Mouse (Mus musculus) thymus, postnatal 36 days (tissue): ENCODE results near the gene Galnt17.

Experiments used
- DNase-seq, 2 experiments: peaks; one replicate each; pipeline ENCODE4 v3.0.0; 2022; ENCODE audit warnings: mixed read lengths in 2 of 2

The Galnt17 gene

GRCm38 (mm10) chr5:130919969-130920368 is 388.3 kb downstream of the Galnt17 start:
- no peak for DNase-seq

DNA sequence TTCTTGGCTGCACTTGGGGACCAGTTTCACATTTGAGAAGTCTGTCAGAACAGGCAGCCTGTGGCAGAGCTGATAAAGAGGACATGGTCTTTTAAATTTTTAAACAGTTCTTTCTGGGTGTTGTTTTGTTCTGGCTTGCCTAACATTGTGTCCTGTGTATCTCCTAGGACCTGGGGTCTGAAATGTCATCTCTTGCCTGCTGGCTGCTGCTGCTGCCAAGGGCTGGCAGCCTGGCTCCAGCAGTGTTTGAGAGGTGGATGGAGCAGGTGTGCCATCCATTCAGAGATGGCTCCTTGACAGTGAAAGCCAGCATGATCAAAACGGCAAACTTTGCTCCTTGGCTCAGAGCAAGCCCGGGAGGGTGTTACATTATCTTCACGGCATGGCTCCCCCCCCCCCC is 393.7 kb downstream of the Galnt17 start:
- DNase-seq = no peak

DNA sequence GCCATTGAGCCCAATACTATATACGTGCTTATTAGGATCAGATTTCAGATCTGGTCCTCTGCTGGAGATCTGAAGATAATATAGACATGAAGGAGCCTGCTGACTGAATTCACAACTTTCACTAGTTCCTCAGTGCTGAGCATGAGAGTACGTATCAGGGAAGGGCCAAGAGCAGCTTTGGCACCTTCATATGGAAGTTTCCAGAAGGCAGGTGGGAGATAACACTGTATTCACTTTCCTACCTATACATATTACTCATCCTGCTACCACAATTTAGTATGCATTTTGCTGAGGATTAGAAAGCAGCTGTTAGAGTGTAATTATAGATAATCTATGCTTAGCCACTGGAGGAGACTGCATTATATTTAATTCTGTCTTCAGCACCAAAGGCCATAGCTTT is 396.7 kb downstream of the Galnt17 start:
- DNase-seq = no peak

- no peak for DNase-seq
Measured at GRCm38 (mm10) chr5:130901736-130902135, 406.6 kb downstream of the Galnt17 start.

DNA sequence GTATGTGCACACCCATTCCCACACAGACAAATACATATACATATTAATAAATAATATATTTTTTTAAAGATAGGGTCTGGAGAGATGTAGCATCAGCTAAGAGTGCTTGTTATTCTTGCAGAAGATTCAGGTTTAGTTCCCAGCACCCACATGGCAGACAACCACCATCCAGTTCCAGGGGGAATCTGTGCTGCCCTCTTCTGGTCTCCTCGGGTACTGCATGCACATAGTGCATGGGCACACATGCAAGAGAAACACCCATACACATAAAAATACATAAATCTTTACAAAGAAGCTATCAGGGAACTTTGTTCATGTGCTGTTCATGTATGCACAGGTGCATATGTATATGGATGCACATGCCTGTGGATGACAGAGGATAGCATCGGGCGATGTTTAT is 412.3 kb downstream of the Galnt17 start:
- DNase-seq = no peak

GRCm38 (mm10) chr5:130891735-130892134 is 416.6 kb downstream of the Galnt17 start:
- DNase-seq = no peak

- no peak for DNase-seq
Measured at GRCm38 (mm10) chr5:130880331-130880730, 428.0 kb downstream of the Galnt17 start.

GRCm38 (mm10) chr5:130875391-130875790 is 432.9 kb downstream of the Galnt17 start:
- no peak for DNase-seq

- DNase-seq = no peak
Measured at GRCm38 (mm10) chr5:130871086-130871485, 437.2 kb downstream of the Galnt17 start.

DNA sequence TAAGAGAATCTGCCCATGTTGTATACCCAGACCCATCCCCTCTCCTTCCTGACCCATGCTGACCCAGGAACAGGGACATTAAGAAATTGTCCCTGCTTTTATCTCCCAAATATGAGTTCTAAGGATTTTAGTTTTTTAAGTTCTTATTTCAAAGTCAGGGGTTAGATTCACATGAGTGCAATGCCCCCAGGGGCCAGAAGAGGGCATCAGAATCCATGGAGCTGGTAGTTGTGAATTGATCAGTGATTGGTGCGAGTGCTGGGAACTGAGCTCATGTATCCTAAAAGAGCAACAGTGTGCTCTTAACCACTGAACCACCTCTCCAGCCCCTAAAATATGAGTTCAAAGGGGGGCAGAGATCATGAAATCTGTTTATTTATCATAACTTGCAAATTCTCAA is 438.4 kb downstream of the Galnt17 start:
- no peak for DNase-seq

DNA sequence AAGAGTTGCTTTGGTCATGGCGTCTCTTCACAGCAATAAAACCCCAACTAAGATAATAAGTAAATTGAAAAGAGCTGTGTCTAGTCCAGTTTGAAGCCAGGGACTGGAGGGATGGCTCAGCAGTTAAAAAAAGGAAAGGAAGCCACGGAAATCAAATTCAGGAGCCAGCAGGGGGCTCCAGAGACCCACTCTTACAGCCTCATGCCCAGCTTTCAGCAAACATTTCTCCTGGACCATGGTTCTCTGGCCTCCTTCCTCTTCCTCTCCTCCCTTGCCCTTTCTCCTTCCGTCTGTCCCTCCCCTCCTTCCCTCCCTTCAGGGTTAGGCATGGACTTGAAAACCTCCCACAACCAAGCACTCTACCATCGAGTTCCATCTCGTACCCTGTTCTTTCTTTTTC is 446.0 kb downstream of the Galnt17 start:
- DNase-seq = no peak

DNA sequence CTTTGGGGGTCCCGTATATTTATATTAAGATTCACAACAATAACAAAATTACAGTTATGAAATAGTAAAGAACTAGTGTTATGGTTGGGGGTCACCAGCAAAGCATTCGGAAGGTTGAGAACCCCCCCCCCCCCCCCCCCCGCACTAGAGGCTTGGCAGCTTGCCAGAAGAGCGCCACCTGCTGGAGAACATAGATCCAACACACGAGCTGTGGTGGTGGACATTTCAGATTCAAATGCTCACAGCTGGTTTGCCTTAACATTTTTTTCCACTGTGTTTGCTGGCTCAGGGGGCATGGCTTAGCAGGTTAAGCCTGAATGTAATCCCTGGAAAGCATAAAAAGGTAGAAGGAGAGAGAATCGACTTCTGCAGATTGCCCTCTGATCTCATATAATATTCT is 448.6 kb downstream of the Galnt17 start:
- DNase-seq = no peak

GRCm38 (mm10) chr5:130858706-130859105 is 449.6 kb downstream of the Galnt17 start:
- no peak for DNase-seq

- DNase-seq = no peak
Measured at GRCm38 (mm10) chr5:130858148-130858547, 450.1 kb downstream of the Galnt17 start.

DNA sequence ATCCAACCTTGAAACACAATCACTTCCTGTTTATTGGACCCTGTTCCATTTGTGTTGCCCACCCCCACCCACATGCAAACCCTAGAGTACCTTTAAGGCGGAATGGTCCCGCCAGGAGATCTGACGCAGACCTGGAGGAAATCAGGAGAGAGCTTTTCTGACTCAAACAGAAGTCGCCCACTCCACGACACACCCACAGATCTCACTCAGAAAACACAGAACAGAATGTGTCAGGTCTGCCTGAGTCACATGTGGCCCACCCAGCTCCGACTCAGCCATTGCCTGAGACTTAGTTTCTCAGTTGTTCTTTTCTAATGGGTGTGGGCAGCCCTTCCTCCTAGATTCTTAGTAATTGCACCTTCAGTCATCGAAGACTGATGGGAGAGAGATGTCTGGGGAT is 453.9 kb downstream of the Galnt17 start:
- no peak for DNase-seq

- DNase-seq = peak; percentile 46 to 59
Measured at GRCm38 (mm10) chr5:130853371-130853770, 454.9 kb downstream of the Galnt17 start.

DNA sequence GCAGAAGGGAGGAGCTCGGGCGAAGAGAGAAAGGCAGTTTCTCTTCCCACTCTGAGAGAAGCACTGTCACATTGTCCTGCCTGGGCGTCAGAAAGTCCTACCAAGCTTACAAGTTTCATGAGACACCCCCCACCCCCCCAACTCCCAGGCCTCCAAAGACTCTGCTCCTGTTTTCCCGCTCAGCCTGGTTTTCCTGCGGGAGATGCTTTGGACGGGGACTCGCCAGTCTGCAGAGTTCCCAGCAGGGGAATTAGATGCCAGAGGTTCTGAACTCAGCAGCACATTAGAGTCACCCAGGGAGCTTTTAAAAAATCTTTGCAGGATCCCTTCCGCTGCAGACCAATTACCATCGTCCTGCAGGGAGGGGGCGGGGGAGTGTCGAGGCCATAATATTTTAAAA is 456.1 kb downstream of the Galnt17 start:
- DNase-seq = no peak

- no peak for DNase-seq
Measured at GRCm38 (mm10) chr5:130849610-130850009, 458.7 kb downstream of the Galnt17 start.

GRCm38 (mm10) chr5:130848562-130848961 is 459.7 kb downstream of the Galnt17 start:
- DNase-seq = no peak

GRCm38 (mm10) chr5:130825797-130826196 is 482.5 kb downstream of the Galnt17 start:
- DNase-seq = no peak
